Mouse (Mus musculus) testis, adult 2 months (tissue): ENCODE data around the gene Dus3l. TPM values are rescaled to one million over a fixed set of nuclear protein-coding genes. Genes with fewer than 3 reads are reported as not detected.

Experiments
- H3K27ac ChIP-seq: fragments of 200-500 bp; 2 replicates; pipeline ENCODE4 v1.5.1; 2012; ENCODE audit warnings: low read depth, low read length; ENCODE audit not compliant: control insufficient read depth, insufficient read depth
- H3K27me3 ChIP-seq: fragments of 200-500 bp; 2 replicates; pipeline ENCODE4 v1.6.1; 2012; ENCODE audit warnings: mild to moderate bottlenecking, low read length, moderate library complexity; ENCODE audit not compliant: control insufficient read depth, insufficient read depth
- H3K36me3 ChIP-seq: fragments of 200-500 bp; 2 replicates; pipeline ENCODE4 v1.6.1; 2012; ENCODE audit warnings: mild to moderate bottlenecking, low read length; ENCODE audit not compliant: control insufficient read depth, insufficient read depth
- H3K4me1 ChIP-seq: fragments of 200-500 bp; 2 replicates; pipeline ENCODE4 v1.6.1; 2012; ENCODE audit warnings: low read length; ENCODE audit not compliant: control insufficient read depth, insufficient read depth
- H3K4me3 ChIP-seq: fragments of 200-500 bp; 2 replicates; pipeline ENCODE4 v1.5.1; 2012; ENCODE audit warnings: low read depth, mild to moderate bottlenecking, low read length, moderate library complexity, mixed read lengths; ENCODE audit not compliant: control insufficient read depth
- CTCF ChIP-seq: fragments of 200-500 bp; IDR thresholded peaks from 2 replicates; pipeline ENCODE4 v1.5.1; 2012; ENCODE audit warnings: low read depth, mild to moderate bottlenecking, inconsistent platforms, low read length, moderate library complexity; ENCODE audit not compliant: control insufficient read depth, insufficient read depth, insufficient replicate concordance
- POLR2A ChIP-seq: fragments of 200-500 bp; IDR thresholded peaks from 2 replicates; pipeline ENCODE4 v1.6.1; 2012; ENCODE audit warnings: low read depth, mild to moderate bottlenecking, inconsistent platforms, low read length, moderate library complexity; ENCODE audit not compliant: control insufficient read depth
- polyA plus RNA-seq: library from polyadenylated mRNA; depleted of rRNA; stranded (reverse); fragments of >200 nt; gene quantifications from 2 replicates; pipeline ENCODE4 v1.2.3, GENCODE M21; 2012; rRNA removed

Dus3l gene
- 29.7 and 31.3 TPM in 2 replicates for polyA plus RNA-seq

DNA sequence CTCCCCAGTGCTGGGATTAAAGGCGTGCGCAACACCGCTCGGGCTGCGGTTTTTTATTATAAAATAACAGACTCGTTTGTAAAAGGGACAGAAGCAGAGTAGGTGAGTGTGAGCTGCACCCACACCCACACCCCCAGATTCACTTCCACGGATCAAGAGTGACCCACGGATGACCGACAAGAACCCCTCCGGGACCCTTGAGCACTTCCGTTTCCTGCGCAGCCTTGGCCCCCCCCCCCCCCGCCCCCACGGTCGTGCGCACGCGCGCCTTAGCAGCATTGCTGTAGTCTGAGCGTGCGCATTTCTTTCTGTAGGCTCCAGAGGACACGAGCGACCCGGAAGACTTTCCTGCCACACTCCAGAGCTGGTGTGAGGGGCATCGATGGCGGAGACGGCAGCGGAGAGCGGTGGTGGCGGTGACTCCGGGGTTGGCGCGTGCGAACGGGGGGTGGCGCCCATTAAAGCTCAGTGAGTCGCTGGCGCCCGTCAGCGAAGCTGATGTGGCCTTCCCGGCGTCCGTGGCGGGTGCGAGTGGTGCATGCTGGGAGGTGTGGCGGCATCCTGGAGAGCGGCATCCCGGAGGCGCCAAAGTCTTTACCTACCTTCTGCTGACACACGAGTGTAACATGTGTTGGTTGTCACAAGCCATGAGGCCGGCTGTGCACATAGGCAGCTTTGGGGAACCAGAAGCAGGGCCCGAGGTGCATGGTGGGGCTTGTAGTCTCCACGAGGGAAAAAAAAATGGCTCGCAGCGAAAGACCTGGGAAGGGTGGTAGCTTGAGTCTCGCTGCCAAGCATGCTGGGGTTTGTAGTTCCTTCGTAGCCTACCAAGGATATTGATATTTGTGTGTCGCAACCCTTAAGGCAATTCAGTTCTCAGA lies at the start of gene Dus3l:
Gene Dus3l, plus strand, starts transcription at position 284 of the 881 bp plus-strand sequence.
- peaks cover 34% of the 10 kb centered on the region for H3K4me1 ChIP-seq

DNA sequence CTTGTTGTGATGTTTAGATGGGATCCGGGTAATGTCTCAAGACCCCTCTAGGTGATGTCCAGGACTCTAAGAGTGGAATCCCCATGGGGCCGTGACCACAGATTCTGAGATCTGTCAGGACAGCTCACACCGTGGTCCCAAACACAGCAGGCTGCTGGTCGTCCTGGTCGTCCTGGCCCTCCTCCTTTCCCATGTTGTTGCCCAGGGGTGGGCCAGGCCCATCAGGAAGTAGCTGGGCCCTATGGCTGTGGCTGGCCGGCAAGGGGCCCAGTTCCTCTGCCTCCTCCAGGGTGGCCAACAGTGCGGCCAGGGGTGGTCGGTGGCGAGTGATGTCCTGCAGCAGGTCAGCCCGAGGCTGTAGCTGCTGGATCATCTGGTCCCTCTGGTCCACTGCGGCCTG lies 49.2 kb upstream of the Dus3l start:
- no peak overlapping the region for H3K4me3 ChIP-seq
- TF ChIP-seq POLR2A (no peak), CTCF (no peak)
- no peaks in the 10 kb centered on the region; the same call in 1 of the 2 replicates for H3K36me3 ChIP-seq
- no peaks in the 10 kb centered on the region for H3K27me3 ChIP-seq
- peaks cover 14% of the 10 kb centered on the region for H3K4me1 ChIP-seq
- H3K27ac ChIP-seq = no peak overlapping the region

More for the DNA sequence above, at the start of gene Dus3l:
- peak within 1 kb of the TSS; percentile 98 for H3K27ac ChIP-seq
- H3K4me3 ChIP-seq = peak within 1 kb of the TSS; percentile 97
- TF ChIP-seq POLR2A (peak; percentile 29), CTCF (peak; percentile 25; the same call in 1 of the 2 replicates)
- H3K27me3 ChIP-seq = no peaks in the 10 kb centered on the region
- peaks cover 1% of the 10 kb centered on the region; the same call in 1 of the 2 replicates for H3K36me3 ChIP-seq

DNA sequence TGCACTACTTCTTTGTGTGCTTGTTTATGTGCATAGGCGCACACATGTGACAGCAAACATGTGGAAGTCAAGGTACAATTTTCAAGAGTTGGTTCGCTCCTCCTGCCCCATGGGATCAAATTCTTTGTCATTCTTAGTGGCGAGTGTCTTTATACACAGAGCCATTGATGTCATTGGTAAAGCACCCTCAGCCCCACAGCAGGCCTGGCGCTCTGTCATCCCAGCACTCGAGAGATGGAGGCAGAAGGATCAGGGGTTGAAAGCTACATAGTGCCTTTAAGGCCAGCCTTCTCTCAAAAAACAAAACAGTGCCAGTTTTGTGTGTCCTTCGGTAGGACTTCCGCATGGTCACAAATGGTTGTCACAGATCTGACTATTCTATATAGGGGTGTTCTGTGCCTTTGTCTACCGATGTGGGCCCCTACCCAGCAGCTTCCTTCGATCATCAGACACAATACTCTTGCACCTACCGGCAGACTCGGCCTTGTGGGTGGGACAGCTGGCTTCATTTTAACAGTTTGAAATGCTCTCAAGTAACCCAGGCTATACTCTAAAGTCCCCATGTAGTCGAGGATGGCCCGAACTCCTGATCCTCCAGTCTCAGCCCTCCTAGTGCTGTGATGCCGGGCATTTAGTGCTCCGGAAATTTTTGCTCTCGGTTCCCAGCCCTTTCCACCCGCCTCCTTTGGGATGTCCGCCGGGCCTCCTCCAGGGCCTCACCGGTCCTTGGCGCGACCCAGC lies 48.5 kb upstream of the Dus3l start:
- Histone ChIP-seq H3K4me3 (peak overlapping the region; percentile 83), H3K4me1 (peaks cover 14% of the 10 kb centered on the region), H3K36me3 (no peaks in the 10 kb centered on the region; the same call in 1 of the 2 replicates), H3K27me3 (no peaks in the 10 kb centered on the region), H3K27ac (peak overlapping the region; percentile 62)
- TF ChIP-seq CTCF (no peak), POLR2A (no peak)

DNA sequence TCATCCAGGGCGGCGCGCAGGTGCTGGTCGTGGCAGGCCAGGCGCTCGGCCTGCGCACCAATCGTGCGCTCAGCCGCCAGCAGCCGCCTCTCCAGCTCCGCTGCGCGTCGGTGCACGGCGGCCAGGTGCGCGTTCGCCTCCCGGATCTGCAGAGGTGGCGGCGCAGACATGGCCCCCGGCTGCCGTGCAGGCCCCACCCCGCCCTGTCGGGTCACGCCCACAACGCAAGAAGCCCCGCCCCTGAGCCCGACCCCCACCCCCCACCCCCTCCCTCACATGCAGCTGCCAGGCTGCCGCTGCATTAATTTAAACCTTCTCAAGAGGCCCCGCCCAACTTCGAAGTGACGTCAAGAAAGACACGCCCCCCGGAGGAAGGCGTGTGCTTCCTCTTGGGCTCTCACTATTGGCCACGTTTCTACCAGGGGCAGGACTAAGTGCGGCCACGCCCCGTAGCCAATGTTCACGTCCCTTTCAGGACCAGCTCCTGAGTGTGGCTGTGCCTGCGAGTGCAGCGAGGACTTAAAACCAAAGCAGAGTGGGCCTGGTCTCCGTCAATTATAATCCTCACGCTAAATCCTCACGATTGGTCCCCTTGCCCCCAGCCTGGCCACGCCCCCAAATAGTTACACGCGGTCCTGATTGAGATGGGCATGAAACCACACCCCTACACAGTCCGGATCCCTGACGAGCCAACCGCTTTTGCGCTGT lies 47.7 kb upstream of the Dus3l start:
- TF ChIP-seq CTCF (no peak; the same call in 1 of the 2 replicates), POLR2A (peak; percentile 77)
- peak overlapping the region; percentile 91 for H3K4me3 ChIP-seq
- peak overlapping the region; percentile 77 for H3K27ac ChIP-seq
- no peaks in the 10 kb centered on the region for H3K27me3 ChIP-seq
- H3K4me1 ChIP-seq = peaks cover 14% of the 10 kb centered on the region
- no peaks in the 10 kb centered on the region; the same call in 1 of the 2 replicates for H3K36me3 ChIP-seq

DNA sequence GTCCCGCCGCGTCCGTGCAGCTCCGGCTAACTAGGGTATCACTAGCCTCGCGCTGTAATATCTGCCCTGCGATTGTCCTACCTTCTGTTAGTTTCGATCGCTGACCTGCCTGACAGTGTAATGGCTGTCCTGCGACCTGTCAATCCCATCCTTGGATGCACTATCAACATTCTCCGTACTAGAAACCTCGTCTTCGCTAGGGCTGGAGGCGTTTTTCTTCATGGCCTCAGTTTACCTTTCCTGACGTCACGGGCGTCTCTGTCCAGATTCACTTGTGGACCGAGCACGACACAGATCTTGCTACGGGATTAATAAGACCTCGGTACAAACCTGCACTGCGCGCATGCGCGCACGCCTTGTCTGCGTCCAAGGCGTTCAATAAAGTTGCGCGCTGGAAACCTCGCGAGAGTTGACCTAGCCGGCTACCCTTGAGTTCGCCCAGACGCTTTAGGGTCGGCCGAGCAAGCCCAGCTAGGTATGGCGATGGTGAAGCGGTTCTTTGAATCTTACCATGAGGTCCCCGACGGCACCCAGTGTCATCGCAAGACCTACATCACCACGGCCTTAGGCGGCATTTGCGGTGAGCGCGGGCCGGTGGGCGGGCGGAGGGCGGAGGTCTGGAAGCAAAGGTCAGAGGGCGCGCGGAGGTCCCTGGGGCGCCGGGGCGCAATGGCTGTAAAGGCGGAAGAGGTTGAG lies 47.0 kb upstream of the Dus3l start, which contains the start of the genes Ndufa11 and Vmac:
Gene Ndufa11, plus strand, starts transcription at position 405 of the 696 bp plus-strand sequence.
Gene Vmac, minus strand, starts transcription at position 660 of the 696 bp plus-strand sequence.
- TF ChIP-seq POLR2A (peak; percentile 79), CTCF (no peak)
- H3K27me3 ChIP-seq = no peaks in the 10 kb centered on the region

DNA sequence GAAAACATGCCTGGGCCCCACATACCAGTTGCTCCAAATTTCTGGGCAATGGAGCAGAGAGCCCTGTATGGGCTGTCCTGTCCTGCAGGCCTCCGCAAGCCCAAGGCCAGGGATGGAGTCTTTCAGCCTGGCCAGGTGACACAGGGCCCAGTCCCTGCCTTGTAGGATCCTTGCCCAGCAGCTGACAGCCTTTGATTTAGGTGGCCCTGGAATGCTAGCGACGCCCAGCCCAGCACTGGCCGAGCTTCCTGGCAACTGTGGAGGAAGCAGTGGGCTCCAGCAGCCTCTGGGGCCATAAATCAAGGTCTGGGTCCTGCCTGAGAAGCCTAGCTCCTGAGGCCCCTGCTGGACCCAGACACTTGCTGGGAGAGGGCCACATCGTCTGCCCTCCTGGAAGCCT lies 42.1 kb upstream of the Dus3l start:
- Histone ChIP-seq H3K4me3 (no peak overlapping the region), H3K36me3 (no peaks in the 10 kb centered on the region; the same call in 1 of the 2 replicates)

More for the DNA sequence above, 47.0 kb upstream of the Dus3l start, which contains the start of the genes Ndufa11 and Vmac:
- peak within 1 kb of the TSS; percentile 91 for H3K4me3 ChIP-seq
- peak within 1 kb of the TSS; percentile 77 for H3K27ac ChIP-seq
- H3K36me3 ChIP-seq = no peaks in the 10 kb centered on the region; the same call in 1 of the 2 replicates
- peaks cover 14% of the 10 kb centered on the region for H3K4me1 ChIP-seq

More for the DNA sequence above, 42.1 kb upstream of the Dus3l start:
- TF ChIP-seq POLR2A (no peak), CTCF (no peak)
- no peaks in the 10 kb centered on the region for H3K27me3 ChIP-seq
- peaks cover 6% of the 10 kb centered on the region for H3K4me1 ChIP-seq
- no peak overlapping the region for H3K27ac ChIP-seq
